Mouse (Mus musculus) embryonic fibroblast, embryonic 13.5 days (primary cell): ENCODE measurements around the gene Pkn1.

ENCODE experiments used
- CTCF ChIP-seq: IDR thresholded peaks from 2 replicates; pipeline ENCODE4 v1.5.1; 2011; ENCODE audit warnings: mild to moderate bottlenecking, control low read depth, low read length, moderate library complexity, borderline replicate concordance; ENCODE audit not compliant: insufficient read depth
- POLR2A ChIP-seq: IDR thresholded peaks from 2 replicates; pipeline ENCODE4 v1.6.1; 2011; ENCODE audit warnings: low read depth, mild to moderate bottlenecking, control low read depth, low read length, moderate library complexity

DNA sequence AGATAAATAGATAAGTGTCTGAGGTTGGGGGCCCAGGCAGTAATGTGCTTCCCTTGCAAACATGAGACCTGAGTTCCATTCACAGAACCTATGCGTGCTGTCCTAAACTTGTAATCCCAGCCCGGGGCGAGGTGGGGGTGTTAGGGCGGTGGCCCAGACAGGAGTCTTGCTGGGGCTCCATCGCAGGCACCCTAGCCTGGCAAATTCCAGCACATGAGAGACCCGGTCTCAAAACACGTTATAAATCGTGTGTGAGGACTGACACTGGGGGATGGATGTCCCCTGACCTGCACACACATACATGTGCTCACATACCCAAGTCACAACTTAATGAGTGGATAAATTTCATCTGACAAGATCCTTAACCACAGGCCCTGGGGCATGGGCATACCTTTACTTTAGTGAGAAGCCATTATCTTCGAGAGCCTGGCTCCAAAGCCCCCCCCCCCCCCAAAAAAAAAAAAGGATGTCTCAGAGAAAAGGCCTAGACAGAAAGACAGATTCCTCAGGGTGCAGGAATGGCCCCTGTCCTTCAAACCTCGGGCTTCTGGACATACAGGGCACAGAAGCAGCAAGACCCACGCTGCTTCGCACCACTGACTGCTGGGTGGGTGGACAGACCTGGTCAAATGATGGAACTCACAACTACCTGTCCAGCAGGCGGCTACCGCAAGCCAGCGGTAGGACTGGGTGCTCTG, 77.1 kb downstream of the Pkn1 start:
- no peak for TF ChIP-seq CTCF
- no peak for TF ChIP-seq POLR2A
